In the genomic region with DNA sequence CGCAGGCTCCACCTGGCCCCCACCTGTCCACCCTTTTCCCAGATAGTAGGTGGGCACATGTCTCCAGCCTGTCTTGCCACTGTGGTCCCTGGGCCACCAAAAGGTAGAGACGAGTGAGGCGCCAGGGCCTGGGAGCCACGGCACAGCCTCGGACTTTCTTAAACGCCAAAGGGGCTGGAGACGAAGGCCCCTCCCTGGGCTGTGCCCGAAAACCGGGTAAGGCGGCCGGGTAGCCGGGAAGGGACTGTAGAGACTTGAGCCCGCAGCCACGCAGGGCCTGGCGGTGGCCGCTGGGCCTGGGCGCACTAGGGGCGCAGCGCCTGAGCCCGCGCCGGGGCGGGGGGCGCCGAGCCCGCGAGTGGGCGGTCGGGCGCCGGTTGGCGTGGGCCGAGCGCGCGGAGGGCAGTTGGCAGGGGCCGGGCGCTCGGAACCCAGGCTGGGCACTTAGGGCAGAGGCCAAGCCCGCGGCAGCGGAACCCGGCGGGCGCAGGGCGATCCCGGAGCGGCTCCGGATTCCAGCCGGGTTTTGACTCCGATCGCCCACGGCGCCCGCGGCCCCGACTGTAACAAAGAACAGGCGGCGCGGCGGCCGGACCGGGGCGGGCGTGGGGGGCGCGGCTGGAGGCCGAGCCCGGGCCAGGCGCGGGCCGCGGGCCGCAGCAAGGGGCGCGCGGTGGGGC, we compare ENCODE assay signal across 8 mouse cellular contexts. TPM values are rescaled to one million over a fixed set of nuclear protein-coding genes. Genes with fewer than 3 reads are reported as not detected.
DNase-seq lines count a peak whose midpoint lies in the region; ATAC-seq lines count a peak whose summit lies in the region.

No protein-coding gene starts in this region.

- DNase-seq in adrenal gland, adult 2 months, result peak; percentile 93
- DNase-seq in embryo, embryonic 11 days, result peak; percentile 93
- DNase-seq in gastrocnemius, postnatal 25 days, result peak; percentile 89
- DNase-seq in intestine, embryonic 14.5 days (ENCODE audit: low spot score), result peak; percentile 92
- peak; percentile 74 to 94 for DNase-seq in left cerebral cortex, postnatal 10 days (ENCODE audit: extremely low spot score in 1 of 2, low spot score in 2 of 2)
- peak; percentile 90 to 91 for DNase-seq in right cerebral cortex, postnatal 10 days (ENCODE audit: low spot score in 2 of 2)
- peak; percentile 90 for DNase-seq in urinary bladder, postnatal 14 days (ENCODE audit: low spot score)

- no peaks in the 10 kb centered on the region for H3K36me3 ChIP-seq in intestine, embryonic 14.5 days (ENCODE audit: control insufficient read depth, insufficient read depth, low read length)

- peak; percentile 92 for ATAC-seq in intestine, embryonic 14.5 days (replicated peaks; ENCODE audit: low FRiP score, low TSS enrichment, low read depth)
- ATAC-seq in megakaryocyte progenitor cell, adult 5-6 weeks (replicated peaks; ENCODE audit: poor library complexity), result peak; percentile 57

- H3K27ac ChIP-seq in intestine, embryonic 14.5 days (ENCODE audit: low read depth), result peak overlapping the region; percentile 97

- peaks cover 8% of the 10 kb centered on the region for H3K4me1 ChIP-seq in intestine, embryonic 14.5 days (replicated peaks; ENCODE audit: control insufficient read depth, insufficient read depth, low read length)

- peak overlapping the region; percentile 87 for H3K4me3 ChIP-seq in intestine, embryonic 14.5 days (ENCODE audit: low read depth, low read length)

- no peaks in the 10 kb centered on the region for H3K9me3 ChIP-seq in intestine, embryonic 14.5 days (ENCODE audit: control insufficient read depth, low read length)

- intact Hi-C loops in left cerebral cortex, postnatal 10 days (cut with DNase I), result loop anchor here (5.0 kb wide), 2 partner anchors 71 to 111 kb away; a partner anchor contains a TSS

- WGBS in intestine, embryonic 14.5 days, result under 1% methylated on average over 76 of the region's 77 CpGs

- H3K9ac ChIP-seq in intestine, embryonic 14.5 days (ENCODE audit: low read length), result peak overlapping the region; percentile 96

- H3K27me3 ChIP-seq in intestine, embryonic 14.5 days (replicated peaks; ENCODE audit: control insufficient read depth, insufficient read depth, low read length), result no peaks in the 10 kb centered on the region

- H3K4me2 ChIP-seq in intestine, embryonic 14.5 days (ENCODE audit: low read length), result peak overlapping the region; percentile 75

RNA-seq across cellular contexts. Expression of a gene that starts 0.4 kb away (rescaled TPM):
- total RNA-seq in adrenal gland, adult 2 months (2021), result 10 to 100 TPM in 1 of 2 experiments, 1 to 10 TPM in 1; 8.4 to 11.3 TPM
- polyA plus RNA-seq in adrenal gland, adult 2 months (2012; rRNA removed), result 6.6 and 7.1 TPM in 2 replicates
- total RNA-seq in gastrocnemius, postnatal 25 days (2021), result 1 to 10 TPM; 6.6 to 8.8 TPM
- polyA plus RNA-seq in intestine, embryonic 14.5 days (2014; fragmentation: Nextera tagmentation; extraction: Ambion mirVana), result 9.7 and 10.8 TPM in 2 replicates
- total RNA-seq in left cerebral cortex, postnatal 10 days (2021), result 10 to 100 TPM; 19.2 to 20.6 TPM
- total RNA-seq in megakaryocyte progenitor cell, adult 5-6 weeks (2015), result 6.6 and 10.9 TPM in 2 replicates
- 10.0 and 11.1 TPM in 2 replicates for total RNA-seq in megakaryocyte progenitor cell, adult 5-6 weeks (2017)

Comparison
In these comparisons a context has a peak if more than half of its experiments do, and no peak if none do; other contexts are left out.
1. Peak in every context shown above with its lines: DNase-seq, ATAC-seq, H3K4me3 ChIP-seq and H3K27ac ChIP-seq.